Mouse (Mus musculus): ENCODE measurements at regions not wholly inside any gene's neighbourhood (a gene's known extent, or its start where the extent isn't known, plus 50 kb on each side); places are given as distances from the start of the nearest gene placed in this dataset.

DNA sequence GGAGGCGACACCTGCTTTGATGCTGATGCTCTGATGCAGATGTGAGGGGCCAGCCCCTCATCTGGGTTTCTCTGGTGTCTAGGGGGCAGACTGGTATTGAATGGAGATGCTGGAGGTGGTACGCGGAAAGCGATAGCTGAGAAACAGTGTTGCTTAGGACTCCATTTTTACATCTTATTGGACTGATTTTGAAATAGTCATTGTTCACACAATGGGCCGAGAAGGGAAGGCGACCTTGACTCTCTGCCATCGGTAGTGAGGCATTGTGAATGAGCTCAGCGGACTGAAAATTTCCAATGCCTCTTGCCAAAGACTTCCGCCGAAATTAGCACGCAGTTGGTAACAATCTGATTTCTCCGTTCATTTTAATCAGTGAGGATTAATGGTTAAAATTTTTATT, 177.0 kb downstream of the Mtx2 start:
- no peaks in the 10 kb centered on the region for H3K9me3 ChIP-seq (ENCODE audit: control insufficient read depth, low read length)
- no peak for TF ChIP-seq TAL1 (IDR thresholded peaks at IDR 0.05; ENCODE audit: low read length)
- TF ChIP-seq GATA1 (IDR thresholded peaks at IDR 0.05; ENCODE audit: low read length): no peak
- H3K36me3 ChIP-seq (ENCODE audit: control insufficient read depth): no peaks in the 10 kb centered on the region
- H3K27me3 ChIP-seq (ENCODE audit: control insufficient read depth): no peaks in the 10 kb centered on the region
- H3K4me1 ChIP-seq (ENCODE audit: control insufficient read depth): no peaks in the 10 kb centered on the region
- H3K4me3 ChIP-seq (replicated peaks): no peak overlapping the region

DNA sequence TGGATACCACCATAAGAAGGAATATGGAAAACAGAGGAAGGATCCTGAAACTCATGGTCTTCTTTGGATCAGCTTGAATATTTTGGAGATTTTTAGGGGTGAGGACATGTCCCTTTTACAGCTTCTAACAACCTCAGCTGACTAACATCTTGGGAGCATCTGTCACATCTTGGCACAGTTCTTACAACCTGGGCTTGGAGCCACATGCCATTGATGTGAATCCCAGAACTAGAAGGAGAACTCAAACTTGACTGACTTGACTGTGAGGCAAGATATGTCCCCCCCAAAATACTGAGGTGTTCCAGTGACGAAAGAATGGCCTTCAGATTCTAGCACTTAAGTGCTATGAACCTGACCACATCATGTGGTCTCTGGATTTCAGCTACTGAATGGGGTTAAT, 182.5 kb downstream of the Mtx2 start:
- no peaks in the 10 kb centered on the region for H3K27me3 ChIP-seq (ENCODE audit: control insufficient read depth)
- TF ChIP-seq TAL1 (IDR thresholded peaks at IDR 0.05; ENCODE audit: low read length) (no peak), GATA1 (IDR thresholded peaks at IDR 0.05; ENCODE audit: low read length) (no peak)
- H3K9me3 ChIP-seq (ENCODE audit: control insufficient read depth, low read length): no peaks in the 10 kb centered on the region

DNA sequence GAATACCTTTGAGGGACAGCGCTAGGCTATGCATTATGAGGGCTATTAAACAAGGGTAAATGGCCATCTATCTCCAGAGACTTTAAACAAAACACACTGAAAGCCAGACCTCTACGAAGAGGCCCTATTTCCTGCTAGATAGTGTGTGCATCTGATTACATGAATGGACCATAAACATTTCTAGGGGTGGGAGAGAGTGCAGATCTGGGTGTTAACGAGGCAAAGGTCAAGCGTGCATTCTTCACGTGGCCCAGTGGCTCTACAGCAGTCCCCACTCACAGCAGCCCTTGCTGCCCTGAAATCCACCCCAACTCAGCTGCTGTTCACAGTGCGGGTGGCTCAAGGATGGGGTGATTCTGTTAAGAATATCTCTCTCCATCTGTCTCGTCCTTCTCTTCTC, 185.0 kb downstream of the Mtx2 start:
- Histone ChIP-seq H3K4me3 (replicated peaks) (no peak overlapping the region), H3K27me3 (ENCODE audit: control insufficient read depth) (no peaks in the 10 kb centered on the region), H3K36me3 (ENCODE audit: control insufficient read depth) (no peaks in the 10 kb centered on the region), H3K4me1 (ENCODE audit: control insufficient read depth) (no peaks in the 10 kb centered on the region), H3K9me3 (ENCODE audit: control insufficient read depth, low read length) (no peaks in the 10 kb centered on the region)
- TF ChIP-seq GATA1 (IDR thresholded peaks at IDR 0.05; ENCODE audit: low read length) (no peak), TAL1 (IDR thresholded peaks at IDR 0.05; ENCODE audit: low read length) (no peak)

More for the DNA sequence above, 182.5 kb downstream of the Mtx2 start:
- H3K4me1 ChIP-seq (ENCODE audit: control insufficient read depth): no peaks in the 10 kb centered on the region
- H3K36me3 ChIP-seq (ENCODE audit: control insufficient read depth): no peaks in the 10 kb centered on the region
- no peak overlapping the region for H3K4me3 ChIP-seq (replicated peaks)

DNA sequence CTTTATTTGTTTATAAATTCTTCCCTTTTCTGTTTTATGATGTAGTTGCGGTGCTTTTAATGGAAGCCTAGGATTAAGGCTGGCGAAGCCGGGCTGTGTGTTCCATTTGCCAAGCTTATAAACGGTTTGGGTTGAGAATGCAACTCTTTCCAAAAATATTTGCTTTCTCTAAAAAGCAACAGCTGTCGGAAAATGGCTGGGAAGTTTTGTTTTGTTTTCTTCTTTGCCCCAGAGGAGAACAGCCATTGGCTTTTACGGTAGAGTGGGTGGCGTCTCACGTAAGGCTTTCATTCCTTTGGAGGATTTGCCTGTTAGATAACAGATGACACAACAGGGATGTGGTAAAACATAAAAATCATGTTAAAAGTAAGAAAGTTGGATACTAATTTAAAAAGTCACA, 186.4 kb downstream of the Mtx2 start:
- H3K4me1 ChIP-seq (ENCODE audit: control insufficient read depth): no peaks in the 10 kb centered on the region
- no peak overlapping the region for H3K4me3 ChIP-seq (replicated peaks)
- H3K27me3 ChIP-seq (ENCODE audit: control insufficient read depth): no peaks in the 10 kb centered on the region
- TF ChIP-seq TAL1 (IDR thresholded peaks at IDR 0.05; ENCODE audit: low read length) (no peak), GATA1 (IDR thresholded peaks at IDR 0.05; ENCODE audit: low read length) (no peak)
- no peaks in the 10 kb centered on the region for H3K36me3 ChIP-seq (ENCODE audit: control insufficient read depth)
- H3K9me3 ChIP-seq (ENCODE audit: control insufficient read depth, low read length): no peaks in the 10 kb centered on the region

DNA sequence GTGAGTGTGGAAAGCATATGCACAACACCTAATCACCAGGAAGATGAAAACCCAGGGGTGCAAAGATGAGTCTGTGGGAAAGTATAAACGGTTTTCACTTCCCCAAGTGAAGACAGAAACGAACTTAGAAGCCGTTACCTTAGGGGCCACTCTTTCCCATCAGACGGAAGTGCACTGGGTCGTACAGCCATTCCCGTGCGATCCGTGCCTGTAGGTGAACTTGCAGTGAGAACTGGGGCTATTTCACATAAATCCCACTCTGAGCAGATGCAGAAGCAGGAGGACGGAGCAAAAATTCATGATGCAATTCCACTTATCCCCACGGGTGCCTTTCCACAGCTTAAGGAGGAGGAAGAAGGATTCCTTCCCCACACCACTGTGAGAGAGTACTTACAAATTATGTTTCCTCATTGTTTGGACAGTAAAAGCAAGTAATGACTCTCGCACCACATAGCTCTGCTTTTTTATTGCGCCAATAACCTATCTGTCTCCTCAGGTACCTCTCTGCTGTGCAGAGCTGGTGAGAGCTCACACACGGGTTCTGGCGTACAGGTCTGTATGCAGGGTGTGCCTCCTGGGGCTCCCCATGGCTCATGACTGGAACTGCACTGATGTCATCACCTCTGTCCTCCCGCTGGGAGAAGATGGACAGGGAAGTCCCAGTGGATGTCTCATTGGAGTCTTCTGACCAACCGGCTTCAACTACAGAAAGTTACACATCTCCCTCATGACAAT, 189.6 kb downstream of the Mtx2 start:
- no peaks in the 10 kb centered on the region for H3K4me1 ChIP-seq (ENCODE audit: control insufficient read depth)
- TF ChIP-seq TAL1 (IDR thresholded peaks at IDR 0.05; ENCODE audit: low read length) (no peak), GATA1 (IDR thresholded peaks at IDR 0.05; ENCODE audit: low read length) (no peak)
- no peaks in the 10 kb centered on the region for H3K9me3 ChIP-seq (ENCODE audit: control insufficient read depth, low read length)
- H3K27me3 ChIP-seq (ENCODE audit: control insufficient read depth): no peaks in the 10 kb centered on the region
- H3K36me3 ChIP-seq (ENCODE audit: control insufficient read depth): no peaks in the 10 kb centered on the region
- H3K4me3 ChIP-seq (replicated peaks): no peak overlapping the region

DNA sequence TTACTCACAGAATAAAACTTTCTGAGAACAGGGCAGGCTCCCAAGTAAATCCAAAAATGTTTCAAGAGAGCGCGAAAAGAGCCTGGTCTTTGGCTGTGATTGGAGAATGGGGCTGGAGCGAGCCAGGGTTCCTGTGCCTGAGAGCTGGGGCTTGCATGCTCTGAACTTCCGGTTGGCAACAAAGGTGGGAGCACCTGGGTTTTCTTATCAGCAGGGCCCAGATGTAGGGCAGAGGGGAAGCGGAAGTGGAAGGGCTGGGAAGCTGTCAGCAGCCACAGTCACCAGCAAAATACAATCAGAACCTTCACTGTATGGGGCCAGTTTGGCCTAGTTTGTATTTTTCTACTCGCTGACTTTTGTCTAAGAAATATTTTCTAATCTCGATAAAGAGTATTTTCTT, 193.9 kb downstream of the Mtx2 start:
- TF ChIP-seq GATA1 (IDR thresholded peaks at IDR 0.05; ENCODE audit: low read length) (no peak), TAL1 (IDR thresholded peaks at IDR 0.05; ENCODE audit: low read length) (no peak)
- no peak overlapping the region for H3K4me3 ChIP-seq (replicated peaks)

DNA sequence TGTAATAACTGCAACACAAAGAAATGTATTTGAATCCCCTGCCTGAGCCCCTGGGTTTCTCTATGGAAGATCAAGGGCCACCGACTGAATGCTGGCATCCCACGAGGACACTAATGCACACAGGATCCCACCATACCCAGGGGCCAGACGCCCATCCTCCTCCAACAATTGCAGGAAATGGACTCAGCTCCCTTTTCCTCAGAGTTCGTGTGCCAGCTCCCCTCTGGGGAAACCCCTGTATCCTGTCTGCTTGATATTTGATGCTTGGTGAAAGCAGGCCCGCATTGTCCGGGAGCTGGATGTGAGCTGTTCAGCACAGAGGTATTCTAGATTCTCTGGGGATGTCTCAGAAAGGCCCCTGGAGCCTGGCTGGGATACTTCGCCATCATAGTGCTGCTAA, 196.0 kb downstream of the Mtx2 start:
- Histone ChIP-seq H3K9me3 (ENCODE audit: control insufficient read depth, low read length) (no peaks in the 10 kb centered on the region), H3K27me3 (ENCODE audit: control insufficient read depth) (no peaks in the 10 kb centered on the region), H3K4me1 (ENCODE audit: control insufficient read depth) (no peaks in the 10 kb centered on the region), H3K4me3 (replicated peaks) (no peak overlapping the region), H3K36me3 (ENCODE audit: control insufficient read depth) (no peaks in the 10 kb centered on the region)
- TF ChIP-seq TAL1 (IDR thresholded peaks at IDR 0.05; ENCODE audit: low read length) (no peak), GATA1 (IDR thresholded peaks at IDR 0.05; ENCODE audit: low read length) (no peak)

More for the DNA sequence above, 193.9 kb downstream of the Mtx2 start:
- no peaks in the 10 kb centered on the region for H3K36me3 ChIP-seq (ENCODE audit: control insufficient read depth)
- H3K27me3 ChIP-seq (ENCODE audit: control insufficient read depth): no peaks in the 10 kb centered on the region
- no peaks in the 10 kb centered on the region for H3K4me1 ChIP-seq (ENCODE audit: control insufficient read depth)
- H3K9me3 ChIP-seq (ENCODE audit: control insufficient read depth, low read length): no peaks in the 10 kb centered on the region

DNA sequence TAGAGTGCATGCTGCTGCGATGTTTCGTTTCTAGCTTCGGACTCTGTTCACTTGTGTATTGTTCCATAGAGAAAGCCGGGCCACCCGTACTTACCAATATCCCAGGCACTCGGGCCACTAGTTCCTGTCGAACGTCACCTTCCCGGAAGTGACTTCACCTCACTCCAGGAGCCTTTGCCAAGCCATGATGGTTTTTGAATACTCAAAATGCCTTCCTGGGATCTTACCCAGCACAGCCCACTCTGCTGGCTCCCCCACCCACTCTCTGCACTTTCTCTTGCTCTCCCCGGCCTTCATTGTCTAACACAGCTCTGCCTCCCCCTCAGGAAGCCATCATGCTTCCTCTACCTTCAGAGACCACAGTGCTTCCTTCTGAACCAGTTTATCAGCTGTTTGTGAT, 202.5 kb downstream of the Mtx2 start:
- TF ChIP-seq GATA1 (IDR thresholded peaks at IDR 0.05; ENCODE audit: low read length): no peak
- no peak for TF ChIP-seq TAL1 (IDR thresholded peaks at IDR 0.05; ENCODE audit: low read length)
- no peaks in the 10 kb centered on the region for H3K4me1 ChIP-seq (ENCODE audit: control insufficient read depth)
- H3K36me3 ChIP-seq (ENCODE audit: control insufficient read depth): no peaks in the 10 kb centered on the region
- H3K4me3 ChIP-seq (replicated peaks): no peak overlapping the region
- H3K27me3 ChIP-seq (ENCODE audit: control insufficient read depth): no peaks in the 10 kb centered on the region
- H3K9me3 ChIP-seq (ENCODE audit: control insufficient read depth, low read length): no peaks in the 10 kb centered on the region

DNA sequence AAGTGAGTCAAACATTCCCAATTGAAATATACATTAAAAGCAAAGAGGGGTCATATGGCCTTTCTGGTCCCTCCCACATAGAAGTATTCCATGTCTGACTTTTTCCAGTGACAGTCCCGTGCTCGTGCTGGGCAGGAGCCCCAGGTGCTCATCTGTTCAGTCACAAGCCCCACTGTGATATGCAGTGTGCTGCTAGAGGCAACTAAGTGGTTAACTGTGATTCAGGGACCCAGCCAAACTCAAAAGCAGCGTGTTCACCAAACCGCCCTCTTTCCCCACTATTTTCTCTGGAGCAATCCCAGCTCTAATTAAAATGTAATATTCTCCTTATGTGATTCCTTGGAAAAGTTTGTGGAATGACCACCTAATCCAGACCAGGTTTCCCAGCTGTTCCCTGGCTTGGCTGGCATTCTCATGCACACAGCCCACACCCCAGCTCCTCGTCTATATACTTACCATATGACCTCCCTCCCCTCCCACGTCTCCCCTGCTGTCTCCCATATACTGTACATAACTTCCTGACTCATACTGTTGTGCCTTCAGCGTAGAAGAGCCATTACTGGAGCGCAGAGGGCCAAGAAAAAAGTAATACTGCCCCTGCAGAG, 203.6 kb downstream of the Mtx2 start:
- H3K4me3 ChIP-seq (replicated peaks): no peak overlapping the region
- TF ChIP-seq TAL1 (IDR thresholded peaks at IDR 0.05; ENCODE audit: low read length) (no peak), GATA1 (IDR thresholded peaks at IDR 0.05; ENCODE audit: low read length) (no peak)
- no peaks in the 10 kb centered on the region for H3K27me3 ChIP-seq (ENCODE audit: control insufficient read depth)
- H3K36me3 ChIP-seq (ENCODE audit: control insufficient read depth): no peaks in the 10 kb centered on the region
- H3K4me1 ChIP-seq (ENCODE audit: control insufficient read depth): no peaks in the 10 kb centered on the region
- no peaks in the 10 kb centered on the region for H3K9me3 ChIP-seq (ENCODE audit: control insufficient read depth, low read length)

All from erythroblast, embryonic 14.5 days (primary cell).